Mouse (Mus musculus) liver, adult 2 months (tissue): ENCODE measurements at regions not wholly inside any gene's neighbourhood (a gene's known extent, or its start where the extent isn't known, plus 50 kb on each side); places are given as distances from the start of the nearest gene placed in this dataset.

Experiments
- CTCF ChIP-seq: fragments of 200-500 bp; IDR thresholded peaks from 2 replicates; pipeline ENCODE4 v1.5.1; 2011; ENCODE audit warnings: low read depth, low read length, control low read depth
- POLR2A ChIP-seq: fragments of 200-500 bp; IDR thresholded peaks from 2 replicates; pipeline ENCODE4 v1.6.1; 2011; ENCODE audit warnings: low read length, control low read depth; ENCODE audit not compliant: insufficient read depth; ENCODE audit errors: extremely low read depth

DNA sequence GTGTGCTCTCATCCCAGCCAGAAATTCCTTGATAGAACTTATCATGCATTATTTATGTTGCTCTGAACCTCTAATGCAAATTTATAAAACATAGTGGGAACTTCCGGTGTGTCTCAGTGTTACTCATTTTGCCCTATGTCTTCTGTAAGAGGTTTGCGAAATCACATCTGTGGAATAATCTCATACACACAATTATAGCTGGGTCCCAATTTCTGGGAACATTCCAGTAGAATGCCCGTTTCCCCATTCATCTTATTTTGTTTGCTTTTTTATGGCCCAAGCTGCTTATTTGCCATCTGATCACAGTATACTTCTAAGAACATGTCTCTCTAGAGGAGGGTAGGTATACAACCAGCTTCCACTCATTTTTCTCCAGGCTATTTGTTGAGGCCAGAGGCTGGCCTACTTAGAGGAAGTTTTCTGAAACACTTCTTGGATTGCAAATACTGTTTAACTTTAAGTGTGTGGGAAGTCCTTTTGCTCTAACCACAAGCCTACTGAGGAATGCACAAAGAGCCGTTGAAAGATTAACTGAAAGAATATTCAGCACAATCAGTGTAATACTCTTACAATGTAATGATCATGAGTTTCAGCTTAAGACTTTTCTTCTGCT is 474.1 kb upstream of the Slit2 start:
- TF ChIP-seq CTCF (no peak), POLR2A (no peak)
